Mouse (Mus musculus) spleen, embryonic (tissue): ENCODE measurements around the gene Atg4a.

Experiments used
- CTCF ChIA-PET: fragments of 350-600 bp; sonication (Branson Sonifier 250); formaldehyde crosslinking; loops from one replicate; lab custom pipeline; 2022; lab: Charles Lee

Gene Atg4a

GRCm38 (mm10) chrX:140956272-140956940 lies at the start of gene Atg4a, which contains the start of gene Psmd10:
TSS of gene Atg4a (plus strand) at chrX:140956907.
TSS of gene Psmd10 (minus strand) at chrX:140956728.
- CTCF ChIA-PET, result no interaction called here

- CTCF ChIA-PET, result no interaction called here
Measured at GRCm38 (mm10) chrX:140907360-140907759, 49.3 kb upstream of the Atg4a start, which contains the start of gene Vsig1. TSS of gene Vsig1 (plus strand) at chrX:140907608.

- CTCF ChIA-PET, result no interaction called here
Measured at GRCm38 (mm10) chrX:140921321-140921720, 35.4 kb upstream of the Atg4a start.

- CTCF ChIA-PET, result no interaction called here
Measured at GRCm38 (mm10) chrX:140932066-140932465, 24.6 kb upstream of the Atg4a start.

GRCm38 (mm10) chrX:140933263-140933662 lies 23.4 kb upstream of the Atg4a start:
- CTCF ChIA-PET, result no interaction called here

GRCm38 (mm10) chrX:140936271-140936670 lies 20.4 kb upstream of the Atg4a start:
- CTCF ChIA-PET, result no interaction called here

GRCm38 (mm10) chrX:140953618-140954017 lies 3.1 kb upstream of the Atg4a start:
- CTCF ChIA-PET, result no interaction called here

GRCm38 (mm10) chrX:140956959-140957358 lies 252 bp downstream of the Atg4a start:
- CTCF ChIA-PET, result no interaction called here

- CTCF ChIA-PET, result no interaction called here
Measured at GRCm38 (mm10) chrX:140978943-140979342, 22.2 kb downstream of the Atg4a start.

- CTCF ChIA-PET, result no interaction called here
Measured at GRCm38 (mm10) chrX:140979546-140979945, 22.8 kb downstream of the Atg4a start.

GRCm38 (mm10) chrX:140980163-140980562 lies 23.5 kb downstream of the Atg4a start:
- CTCF ChIA-PET, result no interaction called here

- CTCF ChIA-PET, result no interaction called here
Measured at GRCm38 (mm10) chrX:140983206-140983960, 26.7 kb downstream of the Atg4a start.

- CTCF ChIA-PET, result no interaction called here
Measured at GRCm38 (mm10) chrX:140984795-140985194, 28.1 kb downstream of the Atg4a start.

GRCm38 (mm10) chrX:140985256-140985655 lies 28.5 kb downstream of the Atg4a start:
- CTCF ChIA-PET, result no interaction called here

- CTCF ChIA-PET, result no interaction called here
Measured at GRCm38 (mm10) chrX:140996909-140997516, 40.3 kb downstream of the Atg4a start.

- CTCF ChIA-PET, result no interaction called here
Measured at GRCm38 (mm10) chrX:140997912-140998545, 41.3 kb downstream of the Atg4a start.

- CTCF ChIA-PET, result no interaction called here
Measured at GRCm38 (mm10) chrX:140998885-140999284, 42.2 kb downstream of the Atg4a start.

GRCm38 (mm10) chrX:141149705-141150104 lies 193.0 kb downstream of the Atg4a start:
- CTCF ChIA-PET, result no interaction called here

- CTCF ChIA-PET, result no interaction called here
Measured at GRCm38 (mm10) chrX:141150290-141150689, 193.6 kb downstream of the Atg4a start.

GRCm38 (mm10) chrX:141151182-141151581 lies 194.5 kb downstream of the Atg4a start:
- CTCF ChIA-PET, result interaction anchor here (0.6 kb wide), 1 partner anchor 186 kb away, joined by 6 read pairs; no protein-coding TSS in a partner anchor

- CTCF ChIA-PET, result no interaction called here
Measured at GRCm38 (mm10) chrX:141156696-141157095, 200.0 kb downstream of the Atg4a start.

- CTCF ChIA-PET, result interaction anchor here (0.6 kb wide), 1 partner anchor 244 kb away, joined by 3 read pairs; no protein-coding TSS in a partner anchor
Measured at GRCm38 (mm10) chrX:141157626-141158025, 200.9 kb downstream of the Atg4a start.
